Mouse (Mus musculus) kidney, adult 2 months (tissue): Measurements from ENCODE around the gene Piezo1.

ENCODE experiments used
- CTCF ChIP-seq: fragments of 200-500 bp; conservative IDR thresholded peaks from 2 replicates; pipeline ENCODE4 v1.5.1; 2011; ENCODE audit warnings: low read depth, mild to moderate bottlenecking, control low read depth, low read length, moderate library complexity, mixed read lengths; ENCODE audit not compliant: insufficient read depth, insufficient read length
- POLR2A ChIP-seq: fragments of 200-500 bp; IDR thresholded peaks from one replicate; pipeline ENCODE4 v1.6.1; 2011; ENCODE audit warnings: low read depth, low read length, control low read depth

DNA sequence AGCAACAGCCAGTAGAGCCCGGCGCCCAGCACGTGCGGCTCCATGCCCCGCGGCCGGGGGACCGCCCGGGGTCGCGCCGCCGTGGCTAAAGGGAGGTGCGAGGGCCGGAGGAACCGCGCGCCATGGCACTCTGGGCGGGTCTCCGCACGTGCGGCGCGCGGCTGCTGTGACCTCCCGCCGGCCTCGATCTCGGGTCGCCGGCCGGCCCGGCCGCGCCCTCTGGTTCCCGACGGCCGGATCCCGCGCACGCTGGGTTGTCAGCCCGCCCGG, 199 bp downstream of the Piezo1 start:
- TF ChIP-seq CTCF (no peak), POLR2A (no peak)
